Comparison of ENCODE assay signal across 9 mouse cellular contexts in the genomic region with DNA sequence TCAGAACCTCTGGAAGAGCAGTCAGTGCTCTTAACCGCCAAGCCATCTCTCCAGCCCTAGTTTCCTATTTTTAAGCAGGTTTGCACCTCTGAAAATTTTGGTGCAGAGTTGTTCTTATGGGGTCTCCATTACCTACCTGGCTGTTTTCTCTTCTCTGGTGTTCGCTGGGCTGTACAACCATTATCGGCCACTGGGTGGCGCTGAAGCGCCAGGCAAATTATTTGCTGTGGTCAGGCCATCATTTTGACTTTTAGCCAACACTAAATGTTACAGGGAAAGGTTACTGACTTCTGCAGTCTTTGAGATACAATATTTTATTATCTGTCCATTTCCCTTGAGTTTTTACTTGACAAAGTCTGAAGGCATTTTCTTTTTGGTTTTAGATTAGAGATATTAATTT.
DNase-seq lines count a peak whose midpoint lies in the region; ATAC-seq lines count a peak whose summit lies in the region.
"Had no signal": no experiment of that assay in that cellular context is flagged by ENCODE, and none has a peak within 500 bp of the region (broad histone marks: within the 10 kb centered on the region; RNA-seq: fewer than 3 reads in every experiment).

No protein-coding gene starts in this region.

- ATAC-seq in hindbrain, embryonic 11.5 days (ENCODE audit: low FRiP score) = no peak
- ATAC-seq in hindbrain, embryonic 12.5 days (ENCODE audit: low FRiP score) = no peak; the same call in 1 of the 2 replicates

- no peaks in the 10 kb centered on the region for H3K9me3 ChIP-seq in hindbrain, embryonic 11.5 days (ENCODE audit: control insufficient read depth, low read length)
- H3K9me3 ChIP-seq in hindbrain, embryonic 12.5 days (replicated peaks) = no peaks in the 10 kb centered on the region
- H3K9me3 ChIP-seq: embryonic facial prominence, embryonic 12.5 days had no signal

- no peaks in the 10 kb centered on the region for H3K4me1 ChIP-seq in hindbrain, embryonic 11.5 days (replicated peaks; ENCODE audit: control insufficient read depth, insufficient read depth, low read length)
- no peaks in the 10 kb centered on the region for H3K4me1 ChIP-seq in hindbrain, embryonic 12.5 days
- H3K4me1 ChIP-seq: embryonic facial prominence, embryonic 12.5 days had no signal

- no peak overlapping the region for H3K9ac ChIP-seq in hindbrain, embryonic 11.5 days (ENCODE audit: low read depth, low read length)
- no peak overlapping the region for H3K9ac ChIP-seq in hindbrain, embryonic 12.5 days
- H3K9ac ChIP-seq: embryonic facial prominence, embryonic 12.5 days had no signal

- 7% methylated on average over 5 of the region's 5 CpGs for WGBS in hindbrain, embryonic 11.5 days
- 5% methylated on average over 5 of the region's 5 CpGs for WGBS in hindbrain, embryonic 12.5 days

- H3K4me2 ChIP-seq in hindbrain, embryonic 11.5 days (replicated peaks; ENCODE audit: low read depth, low read length) = no peak overlapping the region
- H3K4me2 ChIP-seq in hindbrain, embryonic 12.5 days (replicated peaks) = no peak overlapping the region
- H3K4me2 ChIP-seq: embryonic facial prominence, embryonic 12.5 days had no signal

- peak; percentile 85 for DNase-seq in hindbrain, embryonic 11.5 days (ENCODE audit: low spot score)
- DNase-seq in ES-CJ7 (ENCODE audit: low read depth, low spot score) = peak; percentile 26
- DNase-seq in c-Kit-positive CD71-negative TER-119-negative erythroid progenitor cells, embryonic 14.5 days (ENCODE audit: low read depth) = peak; percentile 34
- DNase-seq in frontal cortex, postnatal 25 days (ENCODE audit: low spot score in 2 of 2) = peak; percentile 43 to 54
- DNase-seq in kidney, postnatal 4 days = peak; percentile 84 to 85
- peak; percentile 66 for DNase-seq in lung, postnatal 36 days
- DNase-seq in thymus, adult 18-20 months = peak; percentile 6

- no peak overlapping the region for H3K4me3 ChIP-seq in hindbrain, embryonic 11.5 days (ENCODE audit: low read depth, low read length)
- H3K4me3 ChIP-seq in hindbrain, embryonic 12.5 days = no peak overlapping the region
- H3K4me3 ChIP-seq: embryonic facial prominence, embryonic 12.5 days had no signal

- no peak overlapping the region for H3K27ac ChIP-seq in hindbrain, embryonic 11.5 days (ENCODE audit: low read depth, low read length)
- H3K27ac ChIP-seq in hindbrain, embryonic 12.5 days = no peak overlapping the region
- H3K27ac ChIP-seq: embryonic facial prominence, embryonic 12.5 days had no signal

- H3K27me3 ChIP-seq in hindbrain, embryonic 11.5 days (ENCODE audit: control insufficient read depth, insufficient read depth, low read length) = no peaks in the 10 kb centered on the region
- no peaks in the 10 kb centered on the region for H3K27me3 ChIP-seq in hindbrain, embryonic 12.5 days
- H3K27me3 ChIP-seq: embryonic facial prominence, embryonic 12.5 days had no signal

- H3K36me3 ChIP-seq in hindbrain, embryonic 11.5 days (ENCODE audit: control insufficient read depth, insufficient read depth, low read length) = no peaks in the 10 kb centered on the region
- no peaks in the 10 kb centered on the region for H3K36me3 ChIP-seq in hindbrain, embryonic 12.5 days
- H3K36me3 ChIP-seq: embryonic facial prominence, embryonic 12.5 days had no signal

Comparison
In these comparisons a context has a peak if more than half of its experiments do, and no peak if none do; other contexts are left out.
1. DNase-seq: peak in every context shown above with its lines; median percentile 85 in hindbrain, embryonic 11.5 days; 84 in kidney, postnatal 4 days; 66 in lung, postnatal 36 days; 48 in frontal cortex, postnatal 25 days; 34 in c-Kit-positive CD71-negative TER-119-negative erythroid progenitor cells, embryonic 14.5 days; 26 in ES-CJ7; 6 in thymus, adult 18-20 months.